Mouse (Mus musculus) lung, adult 2 months (tissue): Measurements from ENCODE around the gene Tbl1xr1. TPM values are rescaled to one million over a fixed set of nuclear protein-coding genes. Genes with fewer than 3 reads are reported as not detected.

Experiments
- DNase-seq: peaks from one replicate; pipeline ENCODE4 v3.0.0; 2022
- H3K4me1 ChIP-seq: fragments of 200-500 bp; 2 replicates; pipeline ENCODE4 v1.6.1; 2011; ENCODE audit warnings: low read length; ENCODE audit not compliant: control insufficient read depth, insufficient read depth
- H3K4me3 ChIP-seq: fragments of 200-500 bp; replicated peaks from 2 replicates; pipeline ENCODE3; 2011; ENCODE audit warnings: low read depth, mild to moderate bottlenecking, control low read depth, low read length; ENCODE audit errors: extremely low read depth
- CTCF ChIP-seq: fragments of 200-500 bp; IDR thresholded peaks from 2 replicates; pipeline ENCODE4 v1.5.1; 2011; ENCODE audit warnings: mild to moderate bottlenecking, low read length, control low read depth; ENCODE audit not compliant: insufficient read depth
- POLR2A ChIP-seq: fragments of 200-500 bp; IDR thresholded peaks from 2 replicates; pipeline ENCODE4 v1.6.1; 2011; ENCODE audit warnings: low read depth, mild to moderate bottlenecking, control low read depth, low read length, borderline replicate concordance; ENCODE audit errors: extremely low read depth
- WGBS: fragments of 180-500 bp; shearing (Covaris S2); methylation state at CpG from one replicate; pipeline ENCODE4 v1.1.7; 2018; 5-methylcytosine and 5-hydroxymethylcytosine counted together
- polyA plus RNA-seq: library from polyadenylated mRNA; depleted of rRNA; stranded (reverse); fragments of >200 nt; gene quantifications from 2 replicates; pipeline ENCODE4 v1.2.3, GENCODE M21; 2012; rRNA removed

The Tbl1xr1 gene
- polyA plus RNA-seq = 30.4 and 37.3 TPM in 2 replicates

DNA sequence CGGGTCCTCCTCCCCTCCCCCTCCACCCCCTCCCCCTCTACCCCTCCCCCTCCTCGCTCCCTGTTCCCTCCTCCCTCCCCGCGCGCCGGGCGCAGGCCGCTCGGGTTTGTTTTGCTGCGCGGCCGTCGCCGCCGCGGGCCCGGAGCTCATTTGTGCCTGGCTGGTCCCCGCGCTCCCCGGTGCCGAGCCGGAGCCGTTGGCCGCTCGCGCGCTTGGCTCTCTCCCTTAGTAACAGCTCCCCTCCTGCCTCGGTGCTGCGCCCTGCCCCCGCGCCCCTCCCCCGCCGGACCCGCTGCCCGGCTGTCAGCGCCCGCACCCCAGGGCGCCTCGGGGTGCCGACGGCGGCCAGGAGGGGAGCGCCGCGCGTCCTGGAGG is at the start of gene Tbl1xr1:
Tbl1xr1 (plus strand) TSS at position 92 of the 375 bp plus-strand sequence.
- no peak for TF ChIP-seq CTCF
- no peak for TF ChIP-seq POLR2A
- H3K4me1 ChIP-seq = peaks cover 11% of the 10 kb centered on the region
- under 1% methylated on average over 21 of the region's 46 CpGs for WGBS
- DNase-seq = peak; percentile 92
- H3K4me3 ChIP-seq = peak within 1 kb of the TSS; percentile 90

GRCm38 (mm10) chr3:22038004-22038403 is 38.4 kb upstream of the Tbl1xr1 start:
- 91% methylated on average over 4 of the region's 4 CpGs for WGBS
- H3K4me3 ChIP-seq = no peak overlapping the region
- no peak for DNase-seq
- TF ChIP-seq POLR2A (no peak), CTCF (no peak)
- H3K4me1 ChIP-seq = no peaks in the 10 kb centered on the region

DNA sequence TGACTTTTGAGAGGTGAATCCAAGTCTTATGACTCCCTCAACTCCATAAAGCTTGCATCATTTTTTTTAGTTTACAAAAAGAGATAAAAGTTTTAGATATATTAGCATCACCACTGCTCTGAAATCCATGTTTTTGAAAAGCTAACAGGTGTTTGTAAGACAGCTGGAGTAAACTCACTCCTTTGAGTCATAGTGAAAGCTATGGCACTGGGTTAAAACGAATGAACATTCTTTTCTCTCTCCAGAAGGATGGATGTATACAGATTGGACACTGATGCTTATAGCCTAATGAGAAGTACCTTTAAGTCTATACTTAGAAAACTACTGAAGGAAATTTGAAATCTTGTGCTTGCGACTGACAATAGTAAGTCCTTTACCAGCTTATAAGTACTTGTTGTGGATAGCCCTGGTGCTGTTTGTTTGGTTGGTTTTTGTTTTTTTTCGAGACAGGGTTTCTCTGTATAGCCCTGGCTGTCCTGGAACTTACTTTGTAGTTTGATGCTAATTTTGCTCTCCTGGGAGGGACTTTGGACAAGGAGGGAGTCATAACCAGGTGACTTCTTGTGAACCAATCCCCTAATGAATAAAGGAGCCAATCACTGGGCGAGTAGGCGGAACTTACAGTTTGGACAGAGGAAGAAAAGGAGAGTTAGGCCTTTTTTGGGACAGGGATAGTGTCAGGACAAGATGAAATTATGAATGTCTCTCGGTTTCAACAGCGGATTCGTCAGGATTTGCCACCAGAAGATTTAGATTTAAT is 37.2 kb upstream of the Tbl1xr1 start:
- H3K4me1 ChIP-seq = no peaks in the 10 kb centered on the region
- WGBS = 93% methylated on average over 8 of the region's 8 CpGs
- TF ChIP-seq POLR2A (no peak), CTCF (no peak)
- no peak for DNase-seq
- no peak overlapping the region for H3K4me3 ChIP-seq

- 93% methylated on average over 6 of the region's 6 CpGs for WGBS
- no peak overlapping the region for H3K4me3 ChIP-seq
- DNase-seq = no peak
- TF ChIP-seq POLR2A (no peak), CTCF (no peak)
- no peaks in the 10 kb centered on the region for H3K4me1 ChIP-seq
Measured at GRCm38 (mm10) chr3:22040627-22041026, 35.8 kb upstream of the Tbl1xr1 start.

DNA sequence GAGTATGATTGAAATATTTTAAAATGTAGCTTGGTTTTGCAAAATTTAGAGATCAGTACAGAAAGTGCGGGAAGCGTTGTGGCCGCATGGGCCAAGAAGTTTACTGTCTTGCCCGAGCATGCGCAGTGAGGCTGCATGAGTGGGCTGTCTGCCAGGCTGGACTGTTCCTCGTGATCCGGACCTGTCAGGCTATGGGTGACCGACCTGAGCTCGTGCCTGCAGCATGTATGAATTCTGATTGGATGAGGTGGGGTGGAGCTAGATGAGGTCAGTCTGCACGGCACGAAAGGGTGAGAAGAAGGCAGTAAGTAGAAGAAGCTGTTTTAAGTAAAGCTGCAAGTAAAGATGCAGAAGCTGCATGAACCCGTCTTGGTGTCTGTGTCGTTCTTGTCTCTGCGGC is 29.2 kb upstream of the Tbl1xr1 start:
- WGBS = 88% methylated on average over 14 of the region's 14 CpGs
- H3K4me3 ChIP-seq = no peak overlapping the region
- H3K4me1 ChIP-seq = no peaks in the 10 kb centered on the region
- DNase-seq = no peak
- TF ChIP-seq CTCF = no peak
- no peak for TF ChIP-seq POLR2A

- no peak for DNase-seq
- WGBS = 62% methylated on average over 4 of the region's 4 CpGs
- Histone ChIP-seq H3K4me1 (no peaks in the 10 kb centered on the region), H3K4me3 (no peak overlapping the region)
- TF ChIP-seq POLR2A (no peak), CTCF (no peak)
Measured at GRCm38 (mm10) chr3:22056664-22057328, 19.7 kb upstream of the Tbl1xr1 start.

- TF ChIP-seq POLR2A (no peak), CTCF (no peak)
Measured at GRCm38 (mm10) chr3:22058206-22058804, 18.1 kb upstream of the Tbl1xr1 start.

DNA sequence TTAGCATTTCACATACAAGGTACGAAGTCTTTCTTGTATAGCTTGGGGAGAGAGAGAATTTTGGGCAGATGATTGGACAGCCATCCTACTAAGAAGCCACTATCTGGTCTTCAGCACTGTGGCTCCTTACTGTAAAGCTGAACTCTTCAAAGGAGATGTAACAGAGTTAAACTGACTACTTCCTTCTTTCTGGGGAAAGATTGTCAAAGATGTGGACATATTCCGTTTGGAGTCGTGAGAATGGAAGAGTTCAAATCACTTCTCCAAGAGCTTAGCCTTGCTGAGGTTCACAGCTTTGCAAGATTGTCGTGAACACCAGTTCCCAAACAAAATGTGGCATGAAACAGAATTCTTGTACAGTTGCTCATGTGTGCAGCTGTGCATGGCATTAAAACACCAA is 15.3 kb upstream of the Tbl1xr1 start:
- TF ChIP-seq POLR2A = no peak
- TF ChIP-seq CTCF = no peak
- WGBS = 82% methylated on average over 4 of the region's 4 CpGs
- no peak for DNase-seq
- no peaks in the 10 kb centered on the region for H3K4me1 ChIP-seq
- H3K4me3 ChIP-seq = no peak overlapping the region

More at GRCm38 (mm10) chr3:22058206-22058804, 18.1 kb upstream of the Tbl1xr1 start:
- no peak for DNase-seq
- 68% methylated on average over 7 of the region's 7 CpGs for WGBS
- Histone ChIP-seq H3K4me1 (no peaks in the 10 kb centered on the region), H3K4me3 (no peak overlapping the region)

DNA sequence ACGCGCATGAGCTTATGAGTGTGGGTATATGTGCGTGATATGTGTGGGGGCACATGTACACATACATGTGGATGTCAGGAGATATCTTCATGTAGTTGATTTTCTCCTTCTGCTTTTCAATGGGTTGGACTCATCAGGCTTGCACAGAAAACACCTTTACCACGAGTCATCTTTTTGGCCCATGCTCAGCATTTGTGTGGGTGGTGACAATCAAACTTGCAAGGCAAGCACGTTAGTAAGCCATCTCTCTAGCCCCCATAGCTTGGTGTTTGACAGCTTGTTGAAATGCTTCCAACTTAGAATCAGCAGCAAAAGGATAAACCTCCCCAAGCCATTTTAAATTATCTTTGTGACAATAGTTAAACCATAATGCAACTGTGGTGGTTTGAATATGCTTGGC is 7.8 kb upstream of the Tbl1xr1 start:
- no peak for DNase-seq
- WGBS = 79% methylated on average over 5 of the region's 5 CpGs
- no peak for TF ChIP-seq POLR2A
- TF ChIP-seq CTCF = no peak
- Histone ChIP-seq H3K4me3 (no peak overlapping the region), H3K4me1 (no peaks in the 10 kb centered on the region)

DNA sequence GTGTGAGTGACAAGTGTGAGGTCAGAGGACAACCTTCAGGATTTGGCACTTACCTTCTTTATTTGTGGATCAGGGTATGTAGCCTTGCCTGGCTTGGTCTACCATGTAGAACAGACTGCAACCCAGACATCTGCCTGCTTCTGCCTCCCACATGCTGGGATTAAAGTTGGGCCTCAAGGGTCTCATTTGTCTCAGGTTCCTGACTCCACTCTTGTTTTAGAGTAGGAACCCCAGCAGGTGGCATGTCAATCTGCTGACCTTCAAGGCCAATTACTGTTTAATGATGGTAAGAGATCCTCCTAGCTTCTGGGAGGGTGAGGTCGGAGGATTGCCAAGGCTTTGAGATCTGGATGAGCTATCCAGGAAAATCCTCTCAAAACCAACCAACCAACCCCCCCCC is 2.5 kb upstream of the Tbl1xr1 start:
- WGBS = 86% methylated on average over 1 of the region's 1 CpGs
- Histone ChIP-seq H3K4me1 (peaks cover 5% of the 10 kb centered on the region), H3K4me3 (no peak overlapping the region)
- DNase-seq = no peak
- TF ChIP-seq POLR2A = no peak
- no peak for TF ChIP-seq CTCF
